Mouse (Mus musculus) CH12.LX (cell line): ENCODE measurements around the gene Ubtf. TPM values are rescaled to one million over a fixed set of nuclear protein-coding genes. Genes with fewer than 3 reads are reported as not detected.

Source experiments
- DNase-seq: peaks from one replicate; pipeline ENCODE4 v3.0.0-alpha.2; 2013; ENCODE audit errors: extremely low read depth
- H3K27ac ChIP-seq: 2 replicates; pipeline ENCODE4 v1.5.1; 2012; ENCODE audit warnings: low read depth, mild to moderate bottlenecking, control low read depth, moderate library complexity; ENCODE audit not compliant: insufficient read depth
- H3K27me3 ChIP-seq: replicated peaks from 2 replicates; pipeline ENCODE3; 2012; ENCODE audit warnings: inconsistent platforms
- H3K36me3 ChIP-seq, 2 experiments: replicated peaks in 1 of 2; 2 replicates each; pipeline versions ENCODE3 to v1.6.1; 2012; ENCODE audit warnings: inconsistent platforms in 1 of 2, low read length in 1 of 2, mild to moderate bottlenecking in 1 of 2, mixed read lengths in 1 of 2, moderate library complexity in 1 of 2; ENCODE audit not compliant: control insufficient read depth in 1 of 2, insufficient read depth in 1 of 2
- H3K4me1 ChIP-seq, 2 experiments: 2 replicates each; pipeline ENCODE4 v1.6.1; 2012; ENCODE audit warnings: inconsistent platforms in 1 of 2, moderate library complexity in 1 of 2; ENCODE audit not compliant: insufficient read depth in 2 of 2, control insufficient read depth in 1 of 2
- H3K4me2 ChIP-seq: 2 replicates; pipeline ENCODE4 v1.6.1; 2012; ENCODE audit warnings: low read depth, mild to moderate bottlenecking, control low read depth; ENCODE audit not compliant: poor library complexity, insufficient read depth, severe bottlenecking
- H3K4me3 ChIP-seq, 3 experiments: fragments of 150-350 bp in 1 of 3; sonication (generic) in 1 of 3; replicated peaks in 1 of 3; 2 replicates each; pipeline versions ENCODE3 to v1.5.1; 2011 to 2012; ENCODE audit warnings: low read depth in 2 of 3, low read length in 2 of 3, mild to moderate bottlenecking in 2 of 3, moderate library complexity in 2 of 3, control low read depth in 1 of 3, improper control_type of control experiment in 1 of 3, inconsistent platforms in 1 of 3, mixed read lengths in 1 of 3; ENCODE audit not compliant: poor library complexity in 1 of 3
- H3K79me2 ChIP-seq: replicated peaks from 2 replicates; pipeline ENCODE4 v1.6.1; 2012; ENCODE audit warnings: mild to moderate bottlenecking, moderate library complexity; ENCODE audit not compliant: control insufficient read depth, poor library complexity, insufficient read depth, severe bottlenecking; ENCODE audit errors: extremely low read depth
- H3K9ac ChIP-seq: 2 replicates; pipeline ENCODE4 v1.6.1; 2012; ENCODE audit warnings: low read depth, mild to moderate bottlenecking, control low read depth, moderate library complexity; ENCODE audit not compliant: insufficient read depth
- H3K9me3 ChIP-seq: replicated peaks from 2 replicates; pipeline ENCODE3; 2012; ENCODE audit warnings: low read length, inconsistent platforms, mixed read lengths
- BHLHE40 ChIP-seq: IDR thresholded peaks from 2 replicates; pipeline ENCODE4 v1.6.1; 2011; ENCODE audit warnings: mild to moderate bottlenecking, low read depth, low read length, improper control_type of control experiment
- E2F4 ChIP-seq: IDR thresholded peaks from 2 replicates; pipeline ENCODE4 v1.6.1; 2011; ENCODE audit warnings: low read depth, low read length, improper control_type of control experiment; ENCODE audit not compliant: insufficient replicate concordance
- GABPA ChIP-seq: IDR thresholded peaks from 2 replicates; pipeline ENCODE4 v1.6.1; 2012; ENCODE audit warnings: low read depth, low read length, improper control_type of control experiment, inconsistent platforms; ENCODE audit not compliant: insufficient replicate concordance
- JUN ChIP-seq: IDR thresholded peaks from 2 replicates; pipeline ENCODE4 v1.6.1; 2011; ENCODE audit warnings: low read depth, mild to moderate bottlenecking, low read length, improper control_type of control experiment, moderate library complexity; ENCODE audit not compliant: insufficient read depth
- JUND ChIP-seq: conservative IDR thresholded peaks from 2 replicates; pipeline ENCODE4 v1.6.1; 2011; ENCODE audit warnings: low read depth, low read length, improper control_type of control experiment
- MAFK ChIP-seq: IDR thresholded peaks from 2 replicates; pipeline ENCODE4 v1.6.1; 2011; ENCODE audit warnings: low read length, improper control_type of control experiment; ENCODE audit not compliant: insufficient replicate concordance
- MEF2A ChIP-seq: IDR thresholded peaks from 2 replicates; pipeline ENCODE4 v1.6.1; 2014; ENCODE audit warnings: low read depth, mild to moderate bottlenecking, inconsistent platforms, low read length, improper control_type of control experiment, borderline replicate concordance
- MYC ChIP-seq: IDR thresholded peaks from 2 replicates; pipeline ENCODE4 v1.6.1; 2011; ENCODE audit warnings: low read depth, mild to moderate bottlenecking, improper control_type of control experiment, low read length
- NRF1 ChIP-seq: IDR thresholded peaks from 2 replicates; pipeline ENCODE4 v1.6.1; 2014; ENCODE audit warnings: low read depth, mild to moderate bottlenecking, inconsistent platforms, low read length, improper control_type of control experiment, moderate library complexity
- PAX5 ChIP-seq: IDR thresholded peaks from 2 replicates; pipeline ENCODE4 v1.6.1; 2012; ENCODE audit warnings: low read length, inconsistent platforms, mixed read lengths
- POLR2A ChIP-seq: IDR thresholded peaks from 2 replicates; pipeline ENCODE4 v1.6.1; 2011; ENCODE audit warnings: low read depth, mild to moderate bottlenecking, improper control_type of control experiment, low read length
- POLR2AphosphoS2 ChIP-seq: IDR thresholded peaks from 2 replicates; pipeline ENCODE4 v1.6.1; 2011; ENCODE audit warnings: low read depth, low read length, improper control_type of control experiment
- SIN3A ChIP-seq: IDR thresholded peaks from 2 replicates; pipeline ENCODE4 v1.6.1; 2012; ENCODE audit warnings: low read length, improper control_type of control experiment, inconsistent platforms
- SMC3 ChIP-seq: IDR thresholded peaks from 2 replicates; pipeline ENCODE4 v1.6.1; 2011; ENCODE audit warnings: low read depth, low read length, improper control_type of control experiment
- TBP ChIP-seq: conservative IDR thresholded peaks from 2 replicates; pipeline ENCODE4 v1.6.1; 2011; ENCODE audit warnings: low read depth, low read length, improper control_type of control experiment
- TCF12 ChIP-seq: IDR thresholded peaks from 2 replicates; pipeline ENCODE4 v1.6.1; 2014; ENCODE audit warnings: low read depth, mild to moderate bottlenecking, inconsistent platforms, low read length, improper control_type of control experiment
- USF1 ChIP-seq: IDR thresholded peaks from 2 replicates; pipeline ENCODE4 v1.6.1; 2014; ENCODE audit warnings: low read depth, mild to moderate bottlenecking, inconsistent platforms, low read length, improper control_type of control experiment
- USF2 ChIP-seq: conservative IDR thresholded peaks from 2 replicates; pipeline ENCODE4 v1.6.1; 2011; ENCODE audit warnings: low read depth, low read length, improper control_type of control experiment
- ZC3H11A ChIP-seq: IDR thresholded peaks from 2 replicates; pipeline ENCODE4 v1.6.1; 2012; ENCODE audit warnings: low read depth, mild to moderate bottlenecking, inconsistent platforms, low read length, improper control_type of control experiment
- ZKSCAN1 ChIP-seq: IDR thresholded peaks from 2 replicates; pipeline ENCODE4 v1.6.1; 2012; ENCODE audit warnings: low read depth, inconsistent platforms, low read length, improper control_type of control experiment, borderline replicate concordance
- ZMIZ1 ChIP-seq: IDR thresholded peaks from 2 replicates; pipeline ENCODE4 v1.6.1; 2012; ENCODE audit warnings: low read depth, mild to moderate bottlenecking, inconsistent platforms, low read length, improper control_type of control experiment
- dilution Hi-C: fragments of 300-500 bp; cut with MboI; formaldehyde crosslinking; loops from 2 replicates; pipeline ENCODE4 v1.14.3; 2020; ENCODE audit warnings: low sequenced_read_pairs; ENCODE audit not compliant: extremely low pct_unique_long_range_greater_than_20kb, extremely low pct_ligation_motif_present
- in situ Hi-C: fragments of 300-500 bp; cut with MboI; formaldehyde crosslinking; loops from 3 replicates; pipeline ENCODE4 v1.14.3; 2019; ENCODE audit warnings: low sequenced_read_pairs, low pct_ligation_motif_present, low pct_unique_long_range_greater_than_20kb, mixed read lengths
- polyA plus RNA-seq: library from polyadenylated mRNA; unstranded; fragments of >175 nt; gene quantifications from 2 replicates; pipeline ENCODE4 v1.2.1, GENCODE M21; 2012; ENCODE audit warnings: low read depth; ENCODE audit not compliant: insufficient read length
- total RNA-seq, 2 experiments: library from RNA; depleted of rRNA; stranded (reverse); fragments of 300-350 nt in 1 of 2; fragments of >200 nt in 1 of 2; gene quantifications; 2 replicates each; pipeline ENCODE4 v1.2.3; 2012 to 2014

Ubtf gene
- total and polyA plus RNA-seq, 3 experiments = 89.9 to 126 (median 124) TPM

DNA sequence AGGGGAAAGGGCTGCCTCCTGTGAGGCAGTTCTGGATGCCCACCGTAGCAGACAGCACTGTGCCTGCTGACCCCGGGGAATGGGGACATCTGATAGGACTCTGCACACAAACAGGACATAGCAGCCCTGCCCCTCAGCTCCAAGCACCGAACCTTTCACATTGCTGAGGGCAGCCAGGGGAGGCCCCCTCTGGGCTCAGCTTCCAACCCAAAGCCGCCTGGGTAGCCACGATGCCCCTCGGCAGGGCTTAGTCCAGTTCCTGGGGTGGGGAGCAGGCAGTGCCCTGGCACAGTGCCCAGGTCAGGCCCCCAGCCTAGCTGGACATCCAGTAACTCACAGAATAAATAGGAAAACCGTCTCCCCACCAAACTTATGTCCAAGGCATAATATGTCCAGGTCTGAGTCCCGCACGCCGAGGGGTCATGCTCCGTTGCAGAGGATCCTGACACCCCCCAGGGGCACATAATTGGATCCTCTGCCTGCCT lies 28.4 kb downstream of the Ubtf start:
- Histone ChIP-seq H3K4me3 (no peak overlapping the region), H3K27ac (peak overlapping the region; percentile 21; the same call in 1 of the 2 replicates), H3K36me3 (peaks cover 62 to 89% of the 10 kb centered on the region in 2 experiments), H3K27me3 (no peaks in the 10 kb centered on the region), H3K9ac (no peak overlapping the region), H3K79me2 (peaks cover 13% of the 10 kb centered on the region), H3K9me3 (no peaks in the 10 kb centered on the region), H3K4me1 (peaks cover 20 to 59% of the 10 kb centered on the region in 2 experiments), H3K4me2 (no peak overlapping the region)
- TF ChIP-seq SMC3 = no peak
- TF ChIP-seq E2F4 = no peak
- TF ChIP-seq TBP = no peak
- no peak for TF ChIP-seq TCF12
- TF ChIP-seq JUN = no peak
- TF ChIP-seq PAX5 = no peak
- TF ChIP-seq ZKSCAN1 = no peak
- no peak for TF ChIP-seq JUND
- TF ChIP-seq MAFK = no peak
- TF ChIP-seq POLR2A = no peak
- TF ChIP-seq ZMIZ1 = no peak
- no peak for TF ChIP-seq ZC3H11A
- TF ChIP-seq MEF2A = no peak
- no peak for TF ChIP-seq BHLHE40
- TF ChIP-seq NRF1 = no peak
- TF ChIP-seq SIN3A = no peak
- no peak for TF ChIP-seq GABPA
- TF ChIP-seq MYC = no peak
- no peak for TF ChIP-seq USF1
- no peak for TF ChIP-seq USF2
- dilution Hi-C loops = no loop called here
- DNase-seq = no peak
- in situ Hi-C loops = loop anchor here (5.0 kb wide), 1 partner anchor 121 kb away; no protein-coding TSS in a partner anchor

DNA sequence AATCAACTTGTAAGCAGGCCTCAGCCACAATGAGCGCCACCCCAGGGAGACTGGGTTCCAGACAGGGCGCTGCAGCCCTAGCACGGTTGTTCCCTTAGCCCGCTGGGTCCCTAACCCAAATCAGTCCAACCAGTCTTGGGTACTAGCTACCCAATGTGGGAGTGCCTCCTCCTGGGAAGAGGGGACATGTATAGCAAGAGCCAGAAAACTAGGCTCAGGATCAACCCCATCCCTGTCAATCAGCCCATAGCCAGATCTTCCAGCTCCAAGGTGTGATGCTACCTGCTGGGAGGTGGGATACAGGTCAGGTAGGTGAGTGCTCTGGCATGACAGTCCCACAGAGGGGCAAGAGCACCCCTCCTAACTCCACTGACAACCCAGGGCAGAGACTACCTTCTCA lies 29.4 kb downstream of the Ubtf start:
- in situ Hi-C loops = loop anchor here (5.0 kb wide), 1 partner anchor 122 kb away; no protein-coding TSS in a partner anchor
- Histone ChIP-seq H3K79me2 (peaks cover 6% of the 10 kb centered on the region; the same call in 1 of the 2 replicates), H3K4me1 (peaks cover 20 to 62% of the 10 kb centered on the region in 2 experiments), H3K9me3 (no peaks in the 10 kb centered on the region), H3K27me3 (no peaks in the 10 kb centered on the region), H3K36me3 (peaks cover 62 to 89% of the 10 kb centered on the region in 2 experiments), H3K4me2 (no peak overlapping the region), H3K9ac (no peak overlapping the region), H3K27ac (no peak overlapping the region), H3K4me3 (no peak overlapping the region)
- TF ChIP-seq NRF1 = no peak
- no peak for TF ChIP-seq BHLHE40
- no peak; the same call in 1 of the 2 replicates for TF ChIP-seq POLR2AphosphoS2
- no peak for TF ChIP-seq PAX5
- DNase-seq = no peak
- dilution Hi-C loops = no loop called here
